11 mouse cellular contexts compared by ENCODE assay signal in the genomic region with DNA sequence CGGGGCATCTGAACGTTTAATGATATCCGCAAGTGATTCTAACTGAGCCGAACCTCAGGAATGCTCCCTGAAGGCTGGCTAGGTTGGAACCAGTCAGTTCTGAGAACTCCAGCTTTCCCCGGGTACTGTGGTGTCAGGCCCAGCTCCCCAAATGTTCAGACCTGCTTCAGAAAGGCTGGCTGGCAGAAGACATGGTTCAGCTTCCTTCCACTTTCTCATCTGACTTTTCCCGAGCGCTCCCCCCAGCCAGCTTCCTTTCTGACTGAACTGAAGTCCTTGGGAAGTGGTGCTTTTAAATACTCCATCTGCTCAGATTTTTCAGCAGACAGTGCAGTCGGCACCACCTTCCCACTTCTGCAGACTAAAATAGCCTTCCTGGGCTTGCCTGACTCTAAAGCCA. TPM values are rescaled to one million over a fixed set of nuclear protein-coding genes. Genes with fewer than 3 reads are reported as not detected.
DNase-seq lines count a peak whose midpoint lies in the region; ATAC-seq and TF ChIP-seq lines count a peak whose summit lies in the region.
"Had no signal": no experiment of that assay in that cellular context is flagged by ENCODE, and none has a peak within 500 bp of the region (broad histone marks: within the 10 kb centered on the region; RNA-seq: fewer than 3 reads in every experiment).

No protein-coding gene starts in this region.

- H3K4me2 ChIP-seq in heart, embryonic 14.5 days (ENCODE audit: low read length): peak overlapping the region; percentile 18; the same call in 1 of the 2 replicates
- H3K4me2 ChIP-seq in lung, postnatal 0 days (replicated peaks; ENCODE audit: low read depth, low read length): peak overlapping the region; percentile 32
- H3K4me2 ChIP-seq in midbrain, postnatal 0 days (ENCODE audit: low read depth, low read length, poor library complexity, severe bottlenecking): no peak overlapping the region
- H3K4me2 ChIP-seq: limb, embryonic 12.5 days had no signal

- intact Hi-C loops in heart, postnatal 25 days (cut with DNase I): no loop called here

- no peak overlapping the region for H3K9ac ChIP-seq in heart, embryonic 14.5 days (ENCODE audit: low read length)
- H3K9ac ChIP-seq in lung, postnatal 0 days (replicated peaks; ENCODE audit: low read depth): no peak overlapping the region
- no peak overlapping the region for H3K9ac ChIP-seq in midbrain, postnatal 0 days (replicated peaks; ENCODE audit: low read length, poor library complexity, severe bottlenecking)
- H3K9ac ChIP-seq: limb, embryonic 12.5 days had no signal

- no peaks in the 10 kb centered on the region for H3K36me3 ChIP-seq in heart, embryonic 14.5 days (ENCODE audit: control insufficient read depth, insufficient read depth, low read length)
- H3K36me3 ChIP-seq in lung, postnatal 0 days (ENCODE audit: insufficient read depth, low read length): no peaks in the 10 kb centered on the region
- H3K36me3 ChIP-seq in midbrain, postnatal 0 days (ENCODE audit: insufficient read depth, low read length): no peaks in the 10 kb centered on the region
- H3K36me3 ChIP-seq: limb, embryonic 12.5 days had no signal

- no peak for ATAC-seq in heart, embryonic 14.5 days (ENCODE audit: insufficient number of reproducible peaks, insufficient read depth, low FRiP score, low read depth)
- ATAC-seq in lung, postnatal 0 days: peak; percentile 53; the same call in 1 of the 2 replicates
- ATAC-seq in erythroid progenitor cell, adult 5-6 weeks (replicated peaks; ENCODE audit: low FRiP score, poor library complexity, severe bottlenecking): no peak
- ATAC-seq in midbrain, postnatal 0 days (ENCODE audit: low FRiP score): no peak
- ATAC-seq: intestine, embryonic 16.5 days had no signal

- no peak overlapping the region for H3K4me3 ChIP-seq in heart, embryonic 14.5 days (ENCODE audit: control insufficient read depth in 1 of 2, insufficient read depth in 1 of 2, low read depth in 1 of 2, low read length in 2 of 2)
- H3K4me3 ChIP-seq in lung, postnatal 0 days (ENCODE audit: low read depth, low read length): peak overlapping the region; percentile 10; the same call in 1 of the 2 replicates
- no peak overlapping the region for H3K4me3 ChIP-seq in midbrain, postnatal 0 days (ENCODE audit: low read depth, low read length)
- H3K4me3 ChIP-seq: limb, embryonic 12.5 days had no signal

- DNase-seq in heart, postnatal 25 days (ENCODE audit: low spot score): no peak
- DNase-seq in brain, adult 2 months (ENCODE audit: low read depth, low spot score): peak; percentile 87
- peak; percentile 48 to 58 for DNase-seq in frontal cortex, postnatal 25 days (ENCODE audit: low spot score in 2 of 2)
- DNase-seq in lung, postnatal 0 days (ENCODE audit: low spot score): peak; percentile 57
- no peak for DNase-seq in adrenal gland, postnatal 14 days
- DNase-seq in midbrain, postnatal 0 days (ENCODE audit: low spot score): no peak
- DNase-seq: thymus, adult 2 months had no signal

- WGBS in heart, embryonic 14.5 days: 57% methylated on average over 8 of the region's 8 CpGs
- WGBS in lung, postnatal 0 days: 35% methylated on average over 8 of the region's 8 CpGs
- 86% methylated on average over 8 of the region's 8 CpGs for WGBS in midbrain, postnatal 0 days

- no peaks in the 10 kb centered on the region for H3K9me3 ChIP-seq in heart, embryonic 14.5 days (ENCODE audit: control insufficient read depth, low read length)
- no peaks in the 10 kb centered on the region for H3K9me3 ChIP-seq in lung, postnatal 0 days (ENCODE audit: low read length)
- H3K9me3 ChIP-seq in midbrain, postnatal 0 days (ENCODE audit: low read length): no peaks in the 10 kb centered on the region
- H3K9me3 ChIP-seq: limb, embryonic 12.5 days had no signal

- H3K27me3 ChIP-seq in heart, embryonic 14.5 days (ENCODE audit: control insufficient read depth, insufficient read depth, low read length): peaks cover 4% of the 10 kb centered on the region; the same call in 1 of the 2 replicates
- no peaks in the 10 kb centered on the region for H3K27me3 ChIP-seq in lung, postnatal 0 days (replicated peaks; ENCODE audit: insufficient read depth, low read length)
- no peaks in the 10 kb centered on the region for H3K27me3 ChIP-seq in midbrain, postnatal 0 days (ENCODE audit: insufficient read depth, low read length)
- H3K27me3 ChIP-seq: limb, embryonic 12.5 days had no signal

- peaks cover 4 to 5% of the 10 kb centered on the region in 2 experiments; a peak in 3 of 4 replicates for H3K4me1 ChIP-seq in heart, embryonic 14.5 days (ENCODE audit: control insufficient read depth in 2 of 2, insufficient read depth in 2 of 2, low read length in 2 of 2)
- peaks cover 5% of the 10 kb centered on the region; the same call in 1 of the 2 replicates for H3K4me1 ChIP-seq in lung, postnatal 0 days (ENCODE audit: insufficient read depth, low read depth, low read length)
- no peaks in the 10 kb centered on the region for H3K4me1 ChIP-seq in midbrain, postnatal 0 days (ENCODE audit: insufficient read depth, low read length)

- TF ChIP-seq CTCF in lung, postnatal 0 days (IDR thresholded peaks at IDR 0.05): no peak
- TF ChIP-seq CTCF in midbrain, postnatal 0 days (IDR thresholded peaks at IDR 0.05): no peak

- no peak for TF ChIP-seq EP300 in lung, postnatal 0 days (IDR thresholded peaks at IDR 0.05)

- peak overlapping the region in 1 of 2 experiments; percentile 53; a peak in 1 of 4 replicates for H3K27ac ChIP-seq in heart, embryonic 14.5 days (replicated peaks in 1 of 2; ENCODE audit: control insufficient read depth in 1 of 2, insufficient read depth in 1 of 2, low read depth in 2 of 2, low read length in 2 of 2)
- peak overlapping the region; percentile 32 for H3K27ac ChIP-seq in lung, postnatal 0 days (ENCODE audit: low read length)
- H3K27ac ChIP-seq in midbrain, postnatal 0 days (ENCODE audit: low read depth, low read length): no peak overlapping the region
- H3K27ac ChIP-seq: limb, embryonic 12.5 days had no signal

RNA-seq across cellular contexts. Expression of gene Sh3rf1, which starts 6.2 kb away (rescaled TPM):
- polyA plus RNA-seq in heart, embryonic 14.5 days (2014; fragmentation: Nextera tagmentation; extraction: Ambion mirVana): 4.2 and 4.9 TPM in 2 replicates
- total RNA-seq in heart, postnatal 25 days (2021): 1 to 10 TPM; 5.5 to 6.0 TPM
- 11.2 and 11.5 TPM in 2 replicates for polyA plus RNA-seq in lung, postnatal 0 days (2015; fragmentation: Nextera tagmentation; extraction: Ambion mirVana)
- not detected in 2 replicates for total RNA-seq in erythroid progenitor cell, adult 5-6 weeks (2015; ENCODE audit: low replicate concordance)
- total RNA-seq in erythroid progenitor cell, adult 5-6 weeks (2017; ENCODE audit: low replicate concordance): 2.8 TPM in 1 of 2 replicates, not detected in the other
- total RNA-seq in adrenal gland, postnatal 14 days (2021): 9.3 and 10.1 TPM in 2 replicates
- 37.5 and 39.8 TPM in 2 replicates for total RNA-seq in midbrain, postnatal 0 days (2014; rRNA removed)
- 23.9 and 24.3 TPM in 2 replicates for polyA plus RNA-seq in midbrain, postnatal 0 days (2015; fragmentation: Nextera tagmentation; extraction: Ambion mirVana)

Comparison
In these comparisons a context has a peak if more than half of its experiments do, and no peak if none do; other contexts are left out.
1. DNase-seq: peak in brain, adult 2 months (single experiment), frontal cortex, postnatal 25 days (2 of 2) and lung, postnatal 0 days (single experiment); none in heart, postnatal 25 days (single experiment), adrenal gland, postnatal 14 days (single experiment) and midbrain, postnatal 0 days (single experiment).